In genomic region chr19:60417611-60418010, GRCm38 (mm10) we compare ENCODE assay signal across 9 mouse cellular contexts. TPM values are rescaled to one million over a fixed set of nuclear protein-coding genes. Genes with fewer than 3 reads are reported as not detected.
DNase-seq lines count a peak whose midpoint lies in the region; TF ChIP-seq lines count a peak whose summit lies in the region.
"Had no signal": no experiment of that assay in that cellular context is flagged by ENCODE, and none has a peak within 500 bp of the region (broad histone marks: within the 10 kb centered on the region; RNA-seq: fewer than 3 reads in every experiment).

No protein-coding gene starts in this region.

- H3K36me3 ChIP-seq in heart, adult 2 months (ENCODE audit: control insufficient read depth, insufficient read depth, low read length) = no peaks in the 10 kb centered on the region
- no peaks in the 10 kb centered on the region for H3K36me3 ChIP-seq in CH12.LX (replicated peaks in 1 of 2; ENCODE audit: control insufficient read depth in 1 of 2, insufficient read depth in 1 of 2, low read length in 1 of 2)
- no peaks in the 10 kb centered on the region for H3K36me3 ChIP-seq in limb, embryonic 10.5 days

- TF ChIP-seq EP300 in heart, adult 2 months (IDR thresholded peaks at IDR 0.05; ENCODE audit: insufficient read depth, low read depth, low read length) = no peak
- TF ChIP-seq EP300 in CH12.LX (IDR thresholded peaks at IDR 0.05; ENCODE audit: low read length) = no peak

- DNase-seq in heart, adult 2 months = no peak
- DNase-seq in heart, postnatal 25 days (ENCODE audit: low spot score) = no peak
- peak; percentile 33 for DNase-seq in CH12.LX (ENCODE audit: extremely low read depth)
- peak; percentile 69 for DNase-seq in embryo, embryonic 10 days (ENCODE audit: low spot score)
- peak; percentile 37 for DNase-seq in limb, embryonic 10.5 days (ENCODE audit: low spot score)
- DNase-seq in testis, postnatal 14 days (ENCODE audit: low spot score) = no peak
- DNase-seq in adrenal gland, adult 2 months = no peak
- no peak for DNase-seq in adrenal gland, adult 8-10 months

- intact Hi-C loops in heart, adult 2 months (cut with DNase I) = no loop called here
- intact Hi-C loops in heart, postnatal 25 days (cut with DNase I) = no loop called here

- no peak overlapping the region for H3K4me2 ChIP-seq in CH12.LX (ENCODE audit: insufficient read depth, low read depth, poor library complexity, severe bottlenecking)

- H3K9me3 ChIP-seq in CH12.LX (replicated peaks; ENCODE audit: low read length) = no peaks in the 10 kb centered on the region
- H3K9me3 ChIP-seq in limb, embryonic 10.5 days (replicated peaks) = no peaks in the 10 kb centered on the region

- peak; percentile 44 for TF ChIP-seq RAD21 in CH12.LX (IDR thresholded peaks at IDR 0.05; ENCODE audit: low read depth, low read length)

- no peak for TF ChIP-seq POLR2A in heart, adult 2 months (IDR thresholded peaks at IDR 0.05; ENCODE audit: insufficient read depth, low read depth, low read length)
- TF ChIP-seq POLR2A in CH12.LX (IDR thresholded peaks at IDR 0.05; ENCODE audit: low read depth, low read length) = no peak

- H3K27ac ChIP-seq in heart, adult 2 months = no peak overlapping the region
- H3K27ac ChIP-seq in CH12.LX (ENCODE audit: insufficient read depth, low read depth) = no peak overlapping the region
- no peak overlapping the region for H3K27ac ChIP-seq in limb, embryonic 10.5 days

- in situ Hi-C loops in CH12.LX (cut with MboI; ENCODE audit: low pct_ligation_motif_present, low pct_unique_long_range_greater_than_20kb, low sequenced_read_pairs) = no loop called here

- no peaks in the 10 kb centered on the region for H3K79me2 ChIP-seq in heart, adult 2 months (replicated peaks; ENCODE audit: control insufficient read depth, insufficient read depth, low read length)
- no peaks in the 10 kb centered on the region for H3K79me2 ChIP-seq in CH12.LX (replicated peaks; ENCODE audit: control insufficient read depth, extremely low read depth, insufficient read depth, poor library complexity, severe bottlenecking)

- 70% methylated on average over 1 of the region's 1 CpGs for WGBS in heart, adult 2 months
- 75% methylated on average over 1 of the region's 1 CpGs for WGBS in limb, embryonic 10.5 days

- dilution Hi-C loops in CH12.LX (cut with MboI; ENCODE audit: extremely low pct_ligation_motif_present, extremely low pct_unique_long_range_greater_than_20kb, low sequenced_read_pairs) = no loop called here

- H3K4me3 ChIP-seq in heart, adult 2 months = no peak overlapping the region
- no peak overlapping the region for H3K4me3 ChIP-seq in CH12.LX (replicated peaks in 1 of 3; ENCODE audit: low read depth in 2 of 3, low read length in 2 of 3, poor library complexity in 1 of 3)
- no peak overlapping the region for H3K4me3 ChIP-seq in limb, embryonic 10.5 days

- no peaks in the 10 kb centered on the region for H3K4me1 ChIP-seq in heart, adult 2 months (ENCODE audit: control insufficient read depth, insufficient read depth, low read length)
- H3K4me1 ChIP-seq in CH12.LX (ENCODE audit: control insufficient read depth in 1 of 2, insufficient read depth in 2 of 2) = no peaks in the 10 kb centered on the region
- H3K4me1 ChIP-seq in limb, embryonic 10.5 days = peaks cover 6% of the 10 kb centered on the region; the same call in 1 of the 2 replicates

- no peaks in the 10 kb centered on the region for H3K27me3 ChIP-seq in heart, adult 2 months (ENCODE audit: control insufficient read depth, insufficient read depth, low read length)
- no peaks in the 10 kb centered on the region for H3K27me3 ChIP-seq in CH12.LX (replicated peaks)
- H3K27me3 ChIP-seq in limb, embryonic 10.5 days (ENCODE audit: low read depth, poor library complexity, severe bottlenecking) = no peaks in the 10 kb centered on the region

- no peak overlapping the region for H3K9ac ChIP-seq in heart, adult 2 months (ENCODE audit: low read depth, low read length)
- H3K9ac ChIP-seq in CH12.LX (ENCODE audit: insufficient read depth, low read depth) = no peak overlapping the region

- peak; percentile 51 for TF ChIP-seq CTCF in heart, adult 2 months (IDR thresholded peaks at IDR 0.05)
- peak; percentile 21 to 65; a peak in 3 of 4 replicates for TF ChIP-seq CTCF in CH12.LX (conservative IDR thresholded peaks at IDR 0.05 in 1 of 2, IDR thresholded peaks at IDR 0.05 in 1 of 2; ENCODE audit: low read depth in 2 of 2, low read length in 2 of 2)

TF ChIP-seq in CH12.LX, 34 proteins besides CTCF, POLR2A, EP300 and RAD21:
- TF ChIP-seq SMC3 (IDR thresholded peaks at IDR 0.05; ENCODE audit: low read depth, low read length) (peak; percentile 52), ZC3H11A (IDR thresholded peaks at IDR 0.05; ENCODE audit: low read depth, low read length) (no peak), BHLHE40 (IDR thresholded peaks at IDR 0.05; ENCODE audit: low read depth, low read length) (no peak), JUN (IDR thresholded peaks at IDR 0.05; ENCODE audit: insufficient read depth, low read depth, low read length) (no peak), ETS1 (conservative IDR thresholded peaks at IDR 0.05; ENCODE audit: low read depth, low read length) (no peak)

RNA-seq across cellular contexts. Expression of gene Prlhr, which starts 50.5 kb away (rescaled TPM):
- total RNA-seq in heart, adult 2 months (2021) = not detected
- 0.09 TPM in 1 of 2 replicates, not detected in the other for polyA plus RNA-seq in heart, adult 2 months (2012; rRNA removed)
- total RNA-seq in heart, postnatal 25 days (2021) = not detected
- not detected in 2 replicates for total RNA-seq in CH12.LX (2012; rRNA removed)
- total RNA-seq in CH12.LX (2014; rRNA removed) = not detected in 2 replicates
- polyA plus RNA-seq in CH12.LX (2012; ENCODE audit: insufficient read length, low read depth) = not detected in 2 replicates
- not detected in 2 replicates for polyA plus RNA-seq in limb, embryonic 10.5 days (2016; fragmentation: Nextera tagmentation; extraction: Ambion mirVana)
- 1 to 10 TPM in 1 of 2 experiments, under 1 TPM in 1; 0.41 to 1.2 TPM for total RNA-seq in adrenal gland, adult 2 months (2021)
- 1.4 and 1.5 TPM in 2 replicates for polyA plus RNA-seq in adrenal gland, adult 2 months (2012; rRNA removed)
- total RNA-seq in adrenal gland, adult 8-10 months (2022) = 1 to 10 TPM in 2 of 4 experiments, under 1 TPM in 2; 0.28 to 1.9 (median 1.1) TPM
- total RNA-seq: heart, postnatal 10 days had no signal

Comparison
In these comparisons a context has a peak if more than half of its experiments do, and no peak if none do; other contexts are left out.
1. DNase-seq: peak in CH12.LX (single experiment), embryo, embryonic 10 days (single experiment) and limb, embryonic 10.5 days (single experiment); none in heart, adult 2 months (0 of 2), heart, postnatal 25 days (single experiment), testis, postnatal 14 days (single experiment), adrenal gland, adult 2 months (single experiment) and adrenal gland, adult 8-10 months (single experiment).